Mouse (Mus musculus): Measurements from ENCODE around the gene Alox5.

DNA sequence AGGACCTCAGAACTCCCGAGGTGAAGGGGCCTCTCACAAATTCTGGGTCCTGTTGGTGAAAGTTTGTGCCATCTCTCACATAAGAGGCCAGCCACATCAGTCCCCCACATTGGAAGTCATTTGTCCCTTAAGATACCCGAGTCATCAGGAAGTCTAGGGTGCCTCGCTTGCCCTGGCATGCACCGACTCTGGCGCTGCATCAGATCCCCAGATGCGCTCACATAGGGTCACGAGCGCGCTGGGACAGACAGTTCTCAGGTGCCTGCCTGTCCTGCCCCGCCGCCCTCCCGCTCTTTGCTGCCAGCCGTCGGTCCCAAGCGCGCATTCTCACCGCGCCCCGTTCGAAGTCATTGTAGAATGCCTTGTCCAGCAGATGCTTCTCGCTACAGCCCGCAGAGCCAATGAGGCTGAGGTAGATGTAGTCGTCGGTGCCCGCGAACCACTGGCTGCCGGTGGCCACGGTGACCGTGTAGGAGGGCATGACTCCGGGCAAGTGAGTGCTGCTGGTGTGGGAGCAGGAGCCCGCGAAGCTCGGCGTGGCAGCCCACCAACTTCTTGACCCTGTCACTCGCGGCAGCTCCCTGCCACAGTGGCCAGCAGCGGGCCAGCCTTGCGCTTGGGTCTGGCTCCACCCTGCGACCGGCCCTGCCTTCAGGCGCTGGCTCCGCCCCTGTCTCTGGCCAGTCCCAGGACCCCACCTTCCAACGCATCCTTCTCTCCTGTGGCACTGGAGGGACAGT lies at the start of gene Alox5:
- TF ChIP-seq RCOR1 (conservative IDR thresholded peaks at IDR 0.05; ENCODE audit: low read depth, low read length), result no peak
- no peak for TF ChIP-seq CHD2 (IDR thresholded peaks at IDR 0.05; ENCODE audit: low read length)
- TF ChIP-seq CTCF (conservative IDR thresholded peaks at IDR 0.05 in 1 of 2, IDR thresholded peaks at IDR 0.05 in 1 of 2; ENCODE audit: low read depth in 2 of 2, low read length in 2 of 2), result no peak
- TF ChIP-seq SMC3 (IDR thresholded peaks at IDR 0.05; ENCODE audit: low read depth, low read length), result no peak
- no peak for TF ChIP-seq USF1 (IDR thresholded peaks at IDR 0.05; ENCODE audit: low read depth, low read length)
- TF ChIP-seq JUND (conservative IDR thresholded peaks at IDR 0.05; ENCODE audit: low read depth, low read length), result no peak
- TF ChIP-seq UBTF (IDR thresholded peaks at IDR 0.05; ENCODE audit: low read depth, low read length), result no peak
- TF ChIP-seq TCF12 (IDR thresholded peaks at IDR 0.05; ENCODE audit: low read depth, low read length), result no peak
- no peak for TF ChIP-seq NELFE (IDR thresholded peaks at IDR 0.05; ENCODE audit: low read depth, low read length)
- TF ChIP-seq NRF1 (IDR thresholded peaks at IDR 0.05; ENCODE audit: low read depth, low read length), result no peak

All from CH12.LX (cell line).